Mouse (Mus musculus) heart, adult 2 months (tissue): ENCODE data around the gene Clstn3.

Experiments
- CTCF ChIP-seq: fragments of 200-600 bp; IDR thresholded peaks from 2 replicates; pipeline ENCODE4 v1.8.1; 2022; ENCODE audit warnings: antibody characterized with exemption, mild to moderate bottlenecking, moderate library complexity
- EP300 ChIP-seq: fragments of 200-500 bp; IDR thresholded peaks from 2 replicates; pipeline ENCODE4 v1.6.1; 2011; ENCODE audit warnings: low read depth, low read length, control low read depth; ENCODE audit not compliant: insufficient read depth
- POLR2A ChIP-seq: fragments of 200-500 bp; IDR thresholded peaks from 2 replicates; pipeline ENCODE4 v1.6.1; 2011; ENCODE audit warnings: mild to moderate bottlenecking, low read depth, low read length, control low read depth; ENCODE audit not compliant: insufficient read depth

GRCm38 (mm10) chr6:124447356-124447755 is 17.2 kb downstream of the Clstn3 start:
- TF ChIP-seq CTCF, result no peak
- TF ChIP-seq EP300, result no peak
- no peak for TF ChIP-seq POLR2A
